Mouse (Mus musculus): ENCODE data around the gene Olfr1369-ps1. TPM values are rescaled to one million over a fixed set of nuclear protein-coding genes. Genes with fewer than 3 reads are reported as not detected.
"Not testable (repeated sequence)": the region's sequence is repeated elsewhere in the genome, so short reads cannot be mapped to it uniquely, and the experiment has no call there.

Gene Olfr1369-ps1
- total RNA-seq (2014; fragmentation: Nextera tagmentation) (0.23 TPM in 1 of 2 replicates, not detected in the other), total RNA-seq (2017) (0.06 TPM in 1 of 2 replicates, not detected in the other), polyA plus RNA-seq (2012) (not detected in 2 replicates)

- DNase-seq (ENCODE audit: low spot score); H3K9me3 ChIP-seq (replicated peaks); H3K36me3 ChIP-seq (replicated peaks); ATAC-seq (ENCODE audit: extremely low read depth, insufficient number of reproducible peaks, low FRiP score, poor library complexity, severe bottlenecking); H3K27me3 ChIP-seq (ENCODE audit: insufficient read depth, low read length); H3K4me3 ChIP-seq (ENCODE audit: low read depth, low read length): not testable (repeated sequence)
- H3K4me1 ChIP-seq (ENCODE audit: insufficient read depth, low read depth, low read length) = peaks cover 21% of the 10 kb centered on the region
Observed at GRCm38 (mm10) chr13:21111183-21111582, at the start of gene Olfr1369-ps1. TSS of gene Olfr1369-ps1 (plus strand) at chr13:21111483.

DNA sequence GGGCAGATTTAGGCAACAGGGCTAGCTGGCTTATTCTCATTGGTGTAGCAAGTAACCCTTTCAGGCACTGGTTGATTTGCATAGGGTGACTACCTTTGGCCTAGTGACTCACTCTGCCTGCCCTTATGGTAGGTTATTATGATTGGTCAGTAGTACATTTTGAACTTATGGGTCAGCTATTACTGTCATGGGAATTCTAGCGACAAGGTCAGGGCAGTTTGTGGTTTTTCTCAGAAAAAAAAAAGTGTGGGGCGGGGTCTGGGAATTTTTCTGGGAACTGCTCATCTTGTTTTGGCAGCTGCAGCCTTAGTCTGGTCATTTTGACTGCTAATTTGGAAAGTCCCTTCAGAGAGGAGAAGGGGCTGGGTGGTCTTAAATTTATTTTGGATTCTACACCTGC lies 45.3 kb upstream of the Olfr1369-ps1 start:
- ATAC-seq (ENCODE audit: extremely low read depth, insufficient number of reproducible peaks, low FRiP score, poor library complexity, severe bottlenecking) (no peak), DNase-seq (ENCODE audit: low spot score) (no peak)
- H3K4me1 ChIP-seq (ENCODE audit: insufficient read depth, low read depth, low read length) = peaks cover 7% of the 10 kb centered on the region
- TF ChIP-seq TAL1 (conservative IDR thresholded peaks at IDR 0.05; ENCODE audit: low read depth, low read length) (no peak), POLR2AphosphoS5 (IDR thresholded peaks at IDR 0.05; ENCODE audit: insufficient replicate concordance, low read depth, low read length) (no peak), CTCF (IDR thresholded peaks at IDR 0.05; ENCODE audit: low read depth, low read length) (no peak), GATA2 (IDR thresholded peaks at IDR 0.05; ENCODE audit: borderline replicate concordance, low read depth, low read length) (no peak), GATA1 (IDR thresholded peaks at IDR 0.05; ENCODE audit: borderline replicate concordance, low read length) (no peak)
- H3K9me3 ChIP-seq (replicated peaks) = no peaks in the 10 kb centered on the region
- no peaks in the 10 kb centered on the region for H3K27me3 ChIP-seq (ENCODE audit: insufficient read depth, low read length)
- H3K36me3 ChIP-seq (replicated peaks) = no peaks in the 10 kb centered on the region
- H3K4me3 ChIP-seq (ENCODE audit: low read depth, low read length) = no peak overlapping the region

DNA sequence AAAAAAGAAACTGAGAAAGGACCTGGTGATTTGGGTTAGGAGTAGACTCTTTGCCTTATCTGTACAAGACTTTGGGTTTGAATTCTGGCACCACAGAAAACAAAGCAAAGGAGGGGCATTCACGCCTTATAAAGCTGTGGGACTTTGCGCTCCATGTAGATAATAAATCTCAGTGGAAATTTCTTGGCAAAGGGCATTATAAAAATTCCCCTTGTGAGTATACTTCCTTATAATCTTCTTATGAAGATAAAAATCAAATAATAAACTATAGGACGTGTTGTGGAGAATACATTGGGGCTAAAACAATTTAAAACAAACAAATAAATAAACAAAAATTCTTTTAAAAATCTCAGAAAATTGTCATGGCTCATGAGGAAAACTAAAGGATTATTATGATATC lies 36.4 kb upstream of the Olfr1369-ps1 start, which contains the start of gene Olfr1370:
Gene Olfr1370 (minus strand): TSS at position 101 of the 400 bp plus-strand sequence.
- no peak within 1 kb of the TSS for H3K4me3 ChIP-seq (ENCODE audit: low read depth, low read length)
- DNase-seq (ENCODE audit: low spot score) = no peak
- no peaks in the 10 kb centered on the region for H3K4me1 ChIP-seq (ENCODE audit: insufficient read depth, low read depth, low read length)
- no peaks in the 10 kb centered on the region for H3K36me3 ChIP-seq (replicated peaks)
- no peak for ATAC-seq (ENCODE audit: extremely low read depth, insufficient number of reproducible peaks, low FRiP score, poor library complexity, severe bottlenecking)
- no peaks in the 10 kb centered on the region for H3K27me3 ChIP-seq (ENCODE audit: insufficient read depth, low read length)
- no peak for TF ChIP-seq CTCF (IDR thresholded peaks at IDR 0.05; ENCODE audit: low read depth, low read length)
- TF ChIP-seq TAL1 (conservative IDR thresholded peaks at IDR 0.05; ENCODE audit: low read depth, low read length) = no peak
- no peak for TF ChIP-seq GATA2 (IDR thresholded peaks at IDR 0.05; ENCODE audit: borderline replicate concordance, low read depth, low read length)
- TF ChIP-seq POLR2AphosphoS5 (IDR thresholded peaks at IDR 0.05; ENCODE audit: insufficient replicate concordance, low read depth, low read length) = no peak
- no peak for TF ChIP-seq GATA1 (IDR thresholded peaks at IDR 0.05; ENCODE audit: borderline replicate concordance, low read length)
- H3K9me3 ChIP-seq (replicated peaks) = no peaks in the 10 kb centered on the region

- Histone ChIP-seq H3K4me1 (ENCODE audit: insufficient read depth, low read depth, low read length) (no peaks in the 10 kb centered on the region), H3K4me3 (ENCODE audit: low read depth, low read length) (no peak overlapping the region), H3K9me3 (replicated peaks) (no peaks in the 10 kb centered on the region), H3K36me3 (replicated peaks) (no peaks in the 10 kb centered on the region), H3K27me3 (ENCODE audit: insufficient read depth, low read length) (no peaks in the 10 kb centered on the region)
- DNase-seq (ENCODE audit: low spot score) (no peak), ATAC-seq (ENCODE audit: extremely low read depth, insufficient number of reproducible peaks, low FRiP score, poor library complexity, severe bottlenecking) (no peak)
- no peak for TF ChIP-seq GATA2 (IDR thresholded peaks at IDR 0.05; ENCODE audit: borderline replicate concordance, low read depth, low read length)
- no peak for TF ChIP-seq CTCF (IDR thresholded peaks at IDR 0.05; ENCODE audit: low read depth, low read length)
- no peak for TF ChIP-seq TAL1 (conservative IDR thresholded peaks at IDR 0.05; ENCODE audit: low read depth, low read length)
- TF ChIP-seq POLR2AphosphoS5 (IDR thresholded peaks at IDR 0.05; ENCODE audit: insufficient replicate concordance, low read depth, low read length) = no peak
- no peak for TF ChIP-seq GATA1 (IDR thresholded peaks at IDR 0.05; ENCODE audit: borderline replicate concordance, low read length)
Observed at GRCm38 (mm10) chr13:21082686-21083085, 28.6 kb upstream of the Olfr1369-ps1 start.

GRCm38 (mm10) chr13:21109759-21110158 lies 1.5 kb upstream of the Olfr1369-ps1 start:
- no peak for ATAC-seq (ENCODE audit: extremely low read depth, insufficient number of reproducible peaks, low FRiP score, poor library complexity, severe bottlenecking)
- H3K4me1 ChIP-seq (ENCODE audit: insufficient read depth, low read depth, low read length) = peaks cover 21% of the 10 kb centered on the region
- no peak for DNase-seq (ENCODE audit: low spot score)
- H3K27me3 ChIP-seq (ENCODE audit: insufficient read depth, low read length) = no peaks in the 10 kb centered on the region
- no peak overlapping the region for H3K4me3 ChIP-seq (ENCODE audit: low read depth, low read length)
- TF ChIP-seq GATA1 (IDR thresholded peaks at IDR 0.05; ENCODE audit: borderline replicate concordance, low read length) = no peak
- no peak for TF ChIP-seq GATA2 (IDR thresholded peaks at IDR 0.05; ENCODE audit: borderline replicate concordance, low read depth, low read length)
- TF ChIP-seq POLR2AphosphoS5 (IDR thresholded peaks at IDR 0.05; ENCODE audit: insufficient replicate concordance, low read depth, low read length) = no peak
- TF ChIP-seq TAL1 (conservative IDR thresholded peaks at IDR 0.05; ENCODE audit: low read depth, low read length) = no peak
- no peak for TF ChIP-seq CTCF (IDR thresholded peaks at IDR 0.05; ENCODE audit: low read depth, low read length)
- no peaks in the 10 kb centered on the region for H3K9me3 ChIP-seq (replicated peaks)
- H3K36me3 ChIP-seq (replicated peaks) = no peaks in the 10 kb centered on the region

GRCm38 (mm10) chr13:21110441-21110840 lies 842 bp upstream of the Olfr1369-ps1 start:
- Histone ChIP-seq H3K4me3 (ENCODE audit: low read depth, low read length) (no peak overlapping the region), H3K4me1 (ENCODE audit: insufficient read depth, low read depth, low read length) (peaks cover 21% of the 10 kb centered on the region), H3K9me3 (replicated peaks) (no peaks in the 10 kb centered on the region), H3K36me3 (replicated peaks) (no peaks in the 10 kb centered on the region), H3K27me3 (ENCODE audit: insufficient read depth, low read length) (no peaks in the 10 kb centered on the region)
- no peak for DNase-seq (ENCODE audit: low spot score)
- ATAC-seq (ENCODE audit: extremely low read depth, insufficient number of reproducible peaks, low FRiP score, poor library complexity, severe bottlenecking) = no peak
- TF ChIP-seq TAL1 (conservative IDR thresholded peaks at IDR 0.05; ENCODE audit: low read depth, low read length) (no peak), CTCF (IDR thresholded peaks at IDR 0.05; ENCODE audit: low read depth, low read length) (no peak), POLR2AphosphoS5 (IDR thresholded peaks at IDR 0.05; ENCODE audit: insufficient replicate concordance, low read depth, low read length) (no peak), GATA1 (IDR thresholded peaks at IDR 0.05; ENCODE audit: borderline replicate concordance, low read length) (no peak), GATA2 (IDR thresholded peaks at IDR 0.05; ENCODE audit: borderline replicate concordance, low read depth, low read length) (no peak)
